In the genomic region with DNA sequence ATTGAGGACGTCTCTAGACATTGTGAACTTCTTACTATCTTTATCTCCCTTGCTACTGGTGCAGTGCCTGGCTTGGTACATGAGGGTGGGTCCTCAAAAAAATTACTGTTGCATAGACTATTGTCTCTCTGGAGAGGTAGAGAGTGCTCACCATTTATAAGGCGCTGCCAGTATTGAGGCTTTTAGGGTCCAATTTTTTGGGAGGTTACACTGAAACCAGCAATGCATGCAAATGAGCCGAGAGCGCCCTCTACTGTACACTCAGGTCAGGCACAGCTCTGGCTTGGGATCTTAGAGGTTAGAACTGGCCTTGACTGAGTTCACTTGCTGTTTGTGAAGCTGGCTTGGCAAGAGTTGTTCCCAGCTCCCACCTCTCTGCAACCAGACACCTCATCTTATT, we compare ENCODE assay signal across 8 mouse cellular contexts. TPM values are rescaled to one million over a fixed set of nuclear protein-coding genes. Genes with fewer than 3 reads are reported as not detected.
DNase-seq lines count a peak whose midpoint lies in the region; ATAC-seq and TF ChIP-seq lines count a peak whose summit lies in the region.

No protein-coding gene starts in this region.

- no peak for DNase-seq in testis, postnatal 14 days (ENCODE audit: low spot score)
- DNase-seq in cerebellum, postnatal 36 days = peak; percentile 88 to 93
- DNase-seq in frontal cortex, postnatal 36 days (ENCODE audit: low spot score in 2 of 2) = peak; percentile 72 to 80
- DNase-seq in kidney, adult 8-10 months = peak; percentile 17 to 64
- peak; percentile 54 for DNase-seq in liver, embryonic 11.5 days (ENCODE audit: low spot score)
- DNase-seq in testis, postnatal 10 days (ENCODE audit: low spot score) = peak; percentile 88

- no peak for TF ChIP-seq POLR2A in testis, adult 2 months (IDR thresholded peaks at IDR 0.05; ENCODE audit: control insufficient read depth, low read depth, low read length)

- no peaks in the 10 kb centered on the region for H3K27me3 ChIP-seq in testis, adult 2 months (ENCODE audit: control insufficient read depth, insufficient read depth, low read length)
- no peaks in the 10 kb centered on the region for H3K27me3 ChIP-seq in liver, embryonic 11.5 days (replicated peaks; ENCODE audit: control insufficient read depth, insufficient read depth, low read length)
- no peaks in the 10 kb centered on the region for H3K27me3 ChIP-seq in neural tube, embryonic 15.5 days (replicated peaks)

- 12% methylated on average over 4 of the region's 4 CpGs for WGBS in liver, embryonic 11.5 days
- WGBS in neural tube, embryonic 15.5 days = 8% methylated on average over 4 of the region's 4 CpGs

- H3K4me3 ChIP-seq in testis, adult 2 months (ENCODE audit: control insufficient read depth, low read depth, low read length) = no peak overlapping the region
- no peak overlapping the region for H3K4me3 ChIP-seq in liver, embryonic 11.5 days (ENCODE audit: low read depth, low read length)
- H3K4me3 ChIP-seq in neural tube, embryonic 15.5 days (replicated peaks) = no peak overlapping the region

- H3K27ac ChIP-seq in testis, adult 2 months (ENCODE audit: control insufficient read depth, insufficient read depth, low read depth, low read length) = no peak overlapping the region
- H3K27ac ChIP-seq in liver, embryonic 11.5 days (ENCODE audit: low read depth, low read length) = no peak overlapping the region
- 0 out of 2 replicates have a peak overlapping the region, but pooled peaks have one; percentile 30 for H3K27ac ChIP-seq in neural tube, embryonic 15.5 days (replicated peaks)

- no peak overlapping the region for H3K9ac ChIP-seq in liver, embryonic 11.5 days (ENCODE audit: low read depth, low read length)
- H3K9ac ChIP-seq in neural tube, embryonic 15.5 days (replicated peaks) = no peak overlapping the region

- no peaks in the 10 kb centered on the region for H3K4me1 ChIP-seq in testis, adult 2 months (ENCODE audit: control insufficient read depth, insufficient read depth, low read length)
- no peaks in the 10 kb centered on the region for H3K4me1 ChIP-seq in liver, embryonic 11.5 days (replicated peaks; ENCODE audit: control insufficient read depth, insufficient read depth, low read length)
- H3K4me1 ChIP-seq in neural tube, embryonic 15.5 days = peaks cover 9% of the 10 kb centered on the region

- no peak for ATAC-seq in liver, embryonic 11.5 days (replicated peaks; ENCODE audit: low FRiP score)
- ATAC-seq in neural tube, embryonic 15.5 days (ENCODE audit: low FRiP score) = peak; percentile 84

- H3K36me3 ChIP-seq in testis, adult 2 months (ENCODE audit: control insufficient read depth, insufficient read depth, low read length) = no peaks in the 10 kb centered on the region
- H3K36me3 ChIP-seq in liver, embryonic 11.5 days (ENCODE audit: control insufficient read depth, insufficient read depth, low read length) = no peaks in the 10 kb centered on the region
- peaks cover 26% of the 10 kb centered on the region for H3K36me3 ChIP-seq in neural tube, embryonic 15.5 days

- H3K4me2 ChIP-seq in liver, embryonic 11.5 days = no peak overlapping the region
- no peak overlapping the region for H3K4me2 ChIP-seq in neural tube, embryonic 15.5 days

- H3K9me3 ChIP-seq in liver, embryonic 11.5 days (ENCODE audit: control insufficient read depth, low read length) = no peaks in the 10 kb centered on the region
- H3K9me3 ChIP-seq in neural tube, embryonic 15.5 days (replicated peaks) = no peaks in the 10 kb centered on the region

- TF ChIP-seq CTCF in testis, adult 2 months (IDR thresholded peaks at IDR 0.05; ENCODE audit: control insufficient read depth, insufficient read depth, insufficient replicate concordance, low read depth, low read length) = peak; percentile 77; the same call in 1 of the 2 replicates

RNA-seq across cellular contexts. Expression of a gene that starts 51.5 kb away (rescaled TPM):
- polyA plus RNA-seq in testis, adult 2 months (2012; rRNA removed) = 0.02 TPM in 1 of 2 replicates, not detected in the other
- 0.35 and 0.60 TPM in 2 replicates for polyA plus RNA-seq in liver, embryonic 11.5 days (2014; fragmentation: Nextera tagmentation; extraction: Ambion mirVana)
- polyA plus RNA-seq in neural tube, embryonic 15.5 days (2015; fragmentation: Nextera tagmentation; extraction: Ambion mirVana) = 17.7 and 22.1 TPM in 2 replicates

Comparison
In these comparisons a context has a peak if more than half of its experiments do, and no peak if none do; other contexts are left out.
1. RNA of a gene that starts 51.5 kb away (polyA plus RNA-seq): 17.7 to 22.1 TPM in neural tube, embryonic 15.5 days; 0.35 to 0.60 TPM in liver, embryonic 11.5 days and 0.02 TPM in testis, adult 2 months; every median in the first group is over 10 times any median in the second.